Mouse (Mus musculus): ENCODE measurements around the gene Sema4c.

DNA sequence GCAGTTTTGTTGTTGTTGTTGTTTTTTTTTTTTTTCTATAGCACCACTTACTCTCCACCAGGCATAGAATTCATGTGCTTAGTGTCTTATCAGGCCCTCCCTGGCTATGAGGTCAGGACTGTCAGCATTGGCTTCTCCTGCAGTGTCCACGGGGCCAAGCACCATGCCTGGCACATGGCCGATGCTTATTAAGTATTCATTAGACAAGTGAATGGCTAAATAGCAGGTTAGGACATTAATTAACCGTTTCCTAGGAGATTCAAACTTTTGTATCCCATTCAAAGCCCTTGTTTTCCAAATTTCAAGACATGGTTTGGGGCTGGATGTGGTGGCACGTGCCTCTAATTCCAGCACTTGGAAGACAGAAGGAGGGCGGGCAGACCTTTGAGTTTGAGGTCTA lies 23.1 kb upstream of the Sema4c start:
- no peak for TF ChIP-seq CTCF (IDR thresholded peaks at IDR 0.05; ENCODE audit: low read depth)
- TF ChIP-seq EP300 (IDR thresholded peaks at IDR 0.05; ENCODE audit: low read depth) = no peak
